Mouse (Mus musculus) urinary bladder, adult 18-20 months (tissue): ENCODE measurements around the gene Smc3.

ENCODE experiments used
- DNase-seq, 2 experiments: peaks; one replicate each; pipeline ENCODE4 v3.0.0; 2022; ENCODE audit warnings: low spot score in 2 of 2, mixed read lengths in 2 of 2

Gene Smc3

GRCm38 (mm10) chr19:53599757-53600539 lies at the start of gene Smc3:
TSS of gene Smc3 (plus strand) at chr19:53600398.
- DNase-seq: peak; percentile 97 to 99

GRCm38 (mm10) chr19:53550972-53551371 lies 49.2 kb upstream of the Smc3 start:
- DNase-seq: no peak

GRCm38 (mm10) chr19:53552216-53552786 lies 47.9 kb upstream of the Smc3 start:
- no peak for DNase-seq

- no peak for DNase-seq
These were observed 47.4 kb upstream of the Smc3 start for GRCm38 (mm10) chr19:53552795-53553194.

GRCm38 (mm10) chr19:53554402-53554801 lies 45.8 kb upstream of the Smc3 start:
- DNase-seq: no peak

- no peak for DNase-seq
These were observed 45.1 kb upstream of the Smc3 start for GRCm38 (mm10) chr19:53554981-53555616.

- no peak for DNase-seq
These were observed 43.4 kb upstream of the Smc3 start for GRCm38 (mm10) chr19:53556841-53557240.

GRCm38 (mm10) chr19:53557267-53557936 lies 42.8 kb upstream of the Smc3 start:
- DNase-seq: peak in 1 of 2 experiments; percentile 24

GRCm38 (mm10) chr19:53560436-53560835 lies 39.8 kb upstream of the Smc3 start:
- no peak for DNase-seq

GRCm38 (mm10) chr19:53564174-53564573 lies 36.0 kb upstream of the Smc3 start:
- DNase-seq: no peak

- DNase-seq: no peak
These were observed 34.5 kb upstream of the Smc3 start for GRCm38 (mm10) chr19:53565565-53566277.

GRCm38 (mm10) chr19:53567864-53568263 lies 32.3 kb upstream of the Smc3 start:
- no peak for DNase-seq

GRCm38 (mm10) chr19:53568553-53568952 lies 31.6 kb upstream of the Smc3 start:
- DNase-seq: no peak

- no peak for DNase-seq
These were observed 29.1 kb upstream of the Smc3 start for GRCm38 (mm10) chr19:53571056-53571455.

- DNase-seq: no peak
These were observed 28.4 kb upstream of the Smc3 start for GRCm38 (mm10) chr19:53571501-53572428.

GRCm38 (mm10) chr19:53572607-53573006 lies 27.6 kb upstream of the Smc3 start:
- DNase-seq: no peak

GRCm38 (mm10) chr19:53573151-53573550 lies 27.0 kb upstream of the Smc3 start:
- DNase-seq: no peak

GRCm38 (mm10) chr19:53574131-53574530 lies 26.1 kb upstream of the Smc3 start:
- no peak for DNase-seq

- DNase-seq: no peak
These were observed 25.7 kb upstream of the Smc3 start for GRCm38 (mm10) chr19:53574546-53574945.

- DNase-seq: no peak
These were observed 24.7 kb upstream of the Smc3 start for GRCm38 (mm10) chr19:53575296-53576010.
